Mouse (Mus musculus) heart, embryonic 15.5 days (tissue): ENCODE measurements around the gene Sfi1. TPM values are rescaled to one million over a fixed set of nuclear protein-coding genes. Genes with fewer than 3 reads are reported as not detected.
"Not testable (repeated sequence)": the region's sequence is repeated elsewhere in the genome, so short reads cannot be mapped to it uniquely, and the experiment has no call there.

Experiments used
- ATAC-seq: fragments of 200-750 bp; cut with Nextera tagmentation; replicated peaks from 2 replicates; pipeline ENCODE4 v1.8.0; 2017; ENCODE audit warnings: low read depth, moderate TSS enrichment; ENCODE audit not compliant: insufficient number of reproducible peaks, insufficient read depth, low FRiP score
- H3K27ac ChIP-seq: fragments of 300-500 bp; sonication (generic); 2 replicates; pipeline ENCODE4 v1.5.1; 2015; ENCODE audit warnings: mild to moderate bottlenecking, inconsistent platforms
- H3K27me3 ChIP-seq: fragments of 300-500 bp; sonication (generic); 2 replicates; pipeline ENCODE4 v1.6.1; 2015; ENCODE audit warnings: inconsistent platforms
- H3K36me3 ChIP-seq: fragments of 300-500 bp; sonication (generic); 2 replicates; pipeline ENCODE4 v1.6.1; 2015; ENCODE audit warnings: mild to moderate bottlenecking, inconsistent platforms
- H3K4me1 ChIP-seq: fragments of 300-500 bp; sonication (generic); replicated peaks from 2 replicates; pipeline ENCODE4 v1.6.1; 2015; ENCODE audit warnings: inconsistent platforms
- H3K4me2 ChIP-seq: fragments of 300-500 bp; sonication (generic); 2 replicates; pipeline ENCODE4 v1.6.1; 2015; ENCODE audit warnings: inconsistent platforms, mild to moderate bottlenecking, moderate library complexity
- H3K4me3 ChIP-seq: fragments of 300-500 bp; sonication (generic); 2 replicates; pipeline ENCODE4 v1.5.1; 2015; ENCODE audit warnings: mild to moderate bottlenecking, inconsistent platforms
- H3K9ac ChIP-seq: fragments of 300-500 bp; sonication (generic); 2 replicates; pipeline ENCODE4 v1.6.1; 2015; ENCODE audit warnings: mild to moderate bottlenecking, inconsistent platforms
- H3K9me3 ChIP-seq: fragments of 300-500 bp; sonication (generic); replicated peaks from 2 replicates; pipeline ENCODE4 v1.6.1; 2016; ENCODE audit warnings: inconsistent platforms
- WGBS: fragments of 180-500 bp; shearing (Covaris S2); methylation state at CpG from one replicate; pipeline ENCODE4 v1.1.7; 2015; ENCODE audit warnings: mixed read lengths; 5-methylcytosine and 5-hydroxymethylcytosine counted together
- polyA plus RNA-seq: library from polyadenylated mRNA; unstranded; fragments of >200 nt; fragmentation: Nextera tagmentation; extraction: Ambion mirVana; gene quantifications from 2 replicates; pipeline ENCODE4 v1.2.1, GENCODE M21; 2015

Gene Sfi1
- polyA plus RNA-seq, 1 experiment from 2014 or later = 10.9 TPM

DNA sequence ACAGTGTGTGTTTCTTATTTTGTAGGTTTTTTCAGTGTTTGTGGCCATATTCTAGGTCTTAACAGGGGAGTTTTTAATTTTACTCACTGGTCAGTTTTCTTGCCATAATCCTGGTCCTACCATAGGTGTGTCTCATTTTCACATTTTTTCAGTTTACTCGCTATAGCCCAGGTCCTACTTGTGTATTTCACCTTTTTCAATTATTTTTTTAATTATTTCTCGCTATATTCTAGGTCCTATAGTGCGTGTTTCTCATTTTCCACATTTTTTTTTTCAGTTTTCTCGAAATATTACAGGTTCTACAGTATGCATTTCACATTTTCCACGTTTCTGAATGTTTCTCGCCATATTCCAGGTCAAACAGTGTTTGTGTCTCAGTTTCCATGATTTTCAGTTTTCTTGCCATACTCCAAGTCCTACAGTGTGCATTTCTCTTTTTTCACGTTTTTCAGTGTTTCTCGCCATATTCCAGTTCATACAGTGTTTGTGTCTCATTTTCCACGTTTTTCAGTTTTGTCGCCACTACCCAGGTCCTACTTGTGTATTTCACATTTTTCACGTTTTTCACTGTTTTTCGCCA is 93.1 kb downstream of the Sfi1 start:
- 69% methylated on average over 12 of the region's 12 CpGs for WGBS
- not testable (repeated sequence) for H3K27me3 ChIP-seq, H3K4me3 ChIP-seq, H3K9ac ChIP-seq, H3K4me2 ChIP-seq, H3K36me3 ChIP-seq, H3K4me1 ChIP-seq, H3K27ac ChIP-seq
- ATAC-seq = peak; percentile 76
- peaks cover 32% of the 10 kb centered on the region for H3K9me3 ChIP-seq

Other genes starting within 250 kb of the Sfi1 start
- gene Eif4enif1, start 8.9 kb upstream of the Sfi1 start, polyA plus RNA-seq = 29.4 and 37.4 TPM in 2 replicates
- gene Drg1, start 73.0 kb upstream of the Sfi1 start, polyA plus RNA-seq = 142 and 159 TPM in 2 replicates
- 20.0 and 32.0 TPM in 2 replicates for gene Patz1, start 95.4 kb upstream of the Sfi1 start, polyA plus RNA-seq
- 35.1 and 36.1 TPM in 2 replicates for gene Pik3ip1, start 136.9 kb upstream of the Sfi1 start, polyA plus RNA-seq
- 42.3 and 54.6 TPM in 2 replicates for gene Limk2, start 215.7 kb upstream of the Sfi1 start, polyA plus RNA-seq